Mouse (Mus musculus): Measurements from ENCODE around the gene Magi1. TPM values are rescaled to one million over a fixed set of nuclear protein-coding genes. Genes with fewer than 3 reads are reported as not detected.

Magi1 gene
- polyA plus RNA-seq, 1 experiment from 2014 or later = 31.4 TPM

DNA sequence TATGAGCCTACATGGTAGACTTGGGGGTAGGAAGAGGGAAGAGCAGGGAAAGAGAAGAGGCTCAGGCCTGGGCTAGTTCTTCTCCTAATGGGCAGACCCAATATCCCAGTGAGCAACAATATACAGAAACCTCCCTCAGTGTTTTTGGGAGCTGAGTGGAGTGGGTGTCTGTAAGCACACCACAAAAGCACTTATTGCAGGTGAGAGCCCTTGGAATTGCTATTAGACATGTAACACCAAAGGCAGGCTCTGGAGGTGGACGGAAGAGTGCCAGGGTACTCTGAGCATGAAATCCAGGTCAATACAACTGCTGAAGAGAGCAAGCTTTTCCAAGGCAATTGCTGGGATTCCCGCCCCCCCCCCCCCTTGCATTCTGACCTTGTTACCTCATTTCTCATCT, 388.0 kb downstream of the Magi1 start:
- no peak overlapping the region for H3K9ac ChIP-seq (replicated peaks; ENCODE audit: low read depth, low read length)
- H3K9me3 ChIP-seq (ENCODE audit: control insufficient read depth, low read length) = no peaks in the 10 kb centered on the region
- ATAC-seq (ENCODE audit: low read depth) = no peak
- no peak overlapping the region for H3K27ac ChIP-seq (ENCODE audit: low read depth, low read length)
- H3K4me1 ChIP-seq (ENCODE audit: control insufficient read depth, insufficient read depth, low read length) = no peaks in the 10 kb centered on the region
- H3K4me2 ChIP-seq (ENCODE audit: low read depth, low read length) = no peak overlapping the region
- no peaks in the 10 kb centered on the region for H3K36me3 ChIP-seq (ENCODE audit: control insufficient read depth, insufficient read depth, low read length)
- 73% methylated on average over 2 of the region's 2 CpGs for WGBS
- no peaks in the 10 kb centered on the region for H3K27me3 ChIP-seq (ENCODE audit: control insufficient read depth, insufficient read depth, low read length)
- no peak overlapping the region for H3K4me3 ChIP-seq (ENCODE audit: low read depth, low read length)

GRCm38 (mm10) chr6:93893956-93894355, 389.8 kb downstream of the Magi1 start:
- no peaks in the 10 kb centered on the region for H3K27me3 ChIP-seq (ENCODE audit: control insufficient read depth, insufficient read depth, low read length)
- 87% methylated on average over 7 of the region's 7 CpGs for WGBS

DNA sequence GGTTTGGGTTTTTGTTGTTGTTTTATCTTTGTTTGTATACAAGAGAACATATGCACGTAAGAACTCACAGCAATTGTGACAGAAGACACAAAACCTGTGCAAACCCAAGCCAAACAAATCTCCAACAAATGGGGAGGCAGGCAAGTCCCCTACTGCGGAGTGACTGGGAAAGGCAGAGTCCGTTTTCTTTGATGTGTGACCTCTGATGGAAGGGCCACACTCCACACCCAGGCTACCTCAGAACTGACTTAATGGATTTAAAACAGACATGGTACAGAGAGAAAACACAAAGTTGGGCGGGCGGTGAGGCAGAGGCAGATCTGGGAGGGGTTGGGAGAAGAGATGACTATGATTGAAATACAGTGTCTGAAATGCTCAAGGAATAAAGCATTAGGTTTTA, 390.8 kb downstream of the Magi1 start:
- no peak for ATAC-seq (ENCODE audit: low read depth)
- H3K9ac ChIP-seq (replicated peaks; ENCODE audit: low read depth, low read length) = no peak overlapping the region
- no peaks in the 10 kb centered on the region for H3K36me3 ChIP-seq (ENCODE audit: control insufficient read depth, insufficient read depth, low read length)
- H3K4me3 ChIP-seq (ENCODE audit: low read depth, low read length) = no peak overlapping the region
- no peaks in the 10 kb centered on the region for H3K9me3 ChIP-seq (ENCODE audit: control insufficient read depth, low read length)
- H3K27me3 ChIP-seq (ENCODE audit: control insufficient read depth, insufficient read depth, low read length) = no peaks in the 10 kb centered on the region
- 0 out of 2 replicates have a peak, but pooled peaks cover 4% of the 10 kb centered on the region for H3K4me1 ChIP-seq (ENCODE audit: control insufficient read depth, insufficient read depth, low read length)
- no peak overlapping the region for H3K4me2 ChIP-seq (ENCODE audit: low read depth, low read length)
- no peak overlapping the region for H3K27ac ChIP-seq (ENCODE audit: low read depth, low read length)
- WGBS = 18% methylated on average over 5 of the region's 5 CpGs

More at GRCm38 (mm10) chr6:93893956-93894355, 389.8 kb downstream of the Magi1 start:
- no peak for ATAC-seq (ENCODE audit: low read depth)
- H3K4me3 ChIP-seq (ENCODE audit: low read depth, low read length) = no peak overlapping the region
- 0 out of 2 replicates have a peak, but pooled peaks cover 4% of the 10 kb centered on the region for H3K4me1 ChIP-seq (ENCODE audit: control insufficient read depth, insufficient read depth, low read length)
- no peak overlapping the region for H3K27ac ChIP-seq (ENCODE audit: low read depth, low read length)
- H3K4me2 ChIP-seq (ENCODE audit: low read depth, low read length) = no peak overlapping the region
- no peaks in the 10 kb centered on the region for H3K9me3 ChIP-seq (ENCODE audit: control insufficient read depth, low read length)
- no peak overlapping the region for H3K9ac ChIP-seq (replicated peaks; ENCODE audit: low read depth, low read length)
- H3K36me3 ChIP-seq (ENCODE audit: control insufficient read depth, insufficient read depth, low read length) = no peaks in the 10 kb centered on the region

DNA sequence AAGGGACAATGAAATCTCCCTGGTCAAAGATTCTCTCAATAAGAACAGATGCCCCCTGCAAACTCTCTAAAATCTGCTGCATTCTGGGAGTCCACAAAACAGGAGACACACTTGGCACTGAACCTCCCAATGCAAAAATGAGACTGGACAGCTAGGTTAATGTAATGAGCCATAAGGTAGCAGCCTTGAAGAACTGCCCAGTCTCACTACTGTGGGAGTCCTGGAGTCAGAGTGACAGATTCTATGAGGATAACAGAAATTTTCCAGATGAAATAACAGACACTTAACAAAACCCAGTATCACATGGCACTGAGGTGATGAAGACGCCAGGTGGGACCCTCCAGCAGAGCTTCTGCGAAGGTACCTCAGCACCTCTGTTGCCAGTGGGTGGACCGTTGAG, 393.7 kb downstream of the Magi1 start:
- 95% methylated on average over 3 of the region's 3 CpGs for WGBS
- no peaks in the 10 kb centered on the region for H3K9me3 ChIP-seq (ENCODE audit: control insufficient read depth, low read length)

DNA sequence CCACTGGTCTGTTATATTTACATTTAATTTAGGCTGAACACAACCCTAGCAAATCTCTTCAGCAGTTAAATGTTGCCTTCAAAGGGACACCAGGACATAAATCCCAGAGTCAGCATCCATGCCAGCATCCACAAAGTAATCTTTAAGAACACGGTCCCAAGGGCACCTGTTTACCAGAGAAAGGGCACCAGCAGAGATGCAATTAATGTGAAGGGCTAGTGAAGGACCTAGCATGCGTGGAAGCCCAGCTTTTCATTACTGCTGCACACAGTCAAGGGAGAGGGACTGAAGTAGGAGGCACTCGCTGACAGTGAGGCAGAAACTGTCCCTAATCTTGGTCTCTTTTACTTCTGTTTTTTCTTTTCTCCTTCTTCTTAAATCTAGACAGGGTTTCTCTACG, 406.4 kb downstream of the Magi1 start:
- 40% methylated on average over 4 of the region's 4 CpGs for whole genome bisulfite sequencing
- Histone ChIP-seq H3K4me2 (ENCODE audit: low read depth, low read length) (no peak overlapping the region), H3K4me1 (ENCODE audit: control insufficient read depth, insufficient read depth, low read length) (peaks cover 7% of the 10 kb centered on the region; the same call in 1 of the 2 replicates), H3K9ac (replicated peaks; ENCODE audit: low read depth, low read length) (no peak overlapping the region), H3K4me3 (ENCODE audit: low read depth, low read length) (no peak overlapping the region), H3K36me3 (ENCODE audit: control insufficient read depth, insufficient read depth, low read length) (no peaks in the 10 kb centered on the region), H3K27ac (ENCODE audit: low read depth, low read length) (no peak overlapping the region), H3K9me3 (ENCODE audit: control insufficient read depth, low read length) (no peaks in the 10 kb centered on the region), H3K27me3 (ENCODE audit: control insufficient read depth, insufficient read depth, low read length) (no peaks in the 10 kb centered on the region)
- peak; percentile 49; the same call in 1 of the 2 replicates for ATAC-seq (ENCODE audit: low read depth)

More for the DNA sequence above, 393.7 kb downstream of the Magi1 start:
- Histone ChIP-seq H3K9ac (replicated peaks; ENCODE audit: low read depth, low read length) (no peak overlapping the region), H3K4me1 (ENCODE audit: control insufficient read depth, insufficient read depth, low read length) (0 out of 2 replicates have a peak, but pooled peaks cover 4% of the 10 kb centered on the region), H3K27me3 (ENCODE audit: control insufficient read depth, insufficient read depth, low read length) (no peaks in the 10 kb centered on the region), H3K36me3 (ENCODE audit: control insufficient read depth, insufficient read depth, low read length) (no peaks in the 10 kb centered on the region), H3K4me3 (ENCODE audit: low read depth, low read length) (no peak overlapping the region), H3K27ac (ENCODE audit: low read depth, low read length) (no peak overlapping the region), H3K4me2 (ENCODE audit: low read depth, low read length) (no peak overlapping the region)
- ATAC-seq (ENCODE audit: low read depth) = no peak

DNA sequence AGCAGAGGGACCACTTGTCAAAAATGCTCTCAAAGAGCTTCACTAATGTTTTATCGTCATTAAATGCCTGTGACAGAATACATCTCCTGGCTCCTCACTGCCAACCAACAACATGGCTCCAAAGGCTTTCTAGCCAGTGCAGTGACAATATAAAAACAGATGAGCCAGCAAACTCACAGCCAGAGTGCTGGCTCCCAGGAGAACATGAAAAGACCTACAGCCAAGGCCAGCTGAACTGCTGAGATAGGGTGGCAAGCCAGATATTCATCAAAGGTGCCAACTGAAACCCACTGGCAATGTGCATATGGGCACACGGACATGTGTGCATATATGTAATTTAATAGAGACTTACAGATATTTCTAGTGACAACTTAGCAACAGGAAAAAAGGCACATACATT, 408.8 kb downstream of the Magi1 start:
- no peak overlapping the region for H3K4me2 ChIP-seq (ENCODE audit: low read depth, low read length)
- ATAC-seq (ENCODE audit: low read depth) = no peak
- no peaks in the 10 kb centered on the region for H3K36me3 ChIP-seq (ENCODE audit: control insufficient read depth, insufficient read depth, low read length)
- H3K27ac ChIP-seq (ENCODE audit: low read depth, low read length) = peak overlapping the region; percentile 22; the same call in 1 of the 2 replicates
- no peak overlapping the region for H3K4me3 ChIP-seq (ENCODE audit: low read depth, low read length)
- no peaks in the 10 kb centered on the region for H3K9me3 ChIP-seq (ENCODE audit: control insufficient read depth, low read length)
- no peak overlapping the region for H3K9ac ChIP-seq (replicated peaks; ENCODE audit: low read depth, low read length)
- peaks cover 7% of the 10 kb centered on the region; the same call in 1 of the 2 replicates for H3K4me1 ChIP-seq (ENCODE audit: control insufficient read depth, insufficient read depth, low read length)
- 43% methylated on average over 2 of the region's 2 CpGs for WGBS
- no peaks in the 10 kb centered on the region for H3K27me3 ChIP-seq (ENCODE audit: control insufficient read depth, insufficient read depth, low read length)

- H3K27ac ChIP-seq (ENCODE audit: low read depth, low read length) = no peak overlapping the region
- H3K9me3 ChIP-seq (ENCODE audit: control insufficient read depth, low read length) = no peaks in the 10 kb centered on the region
- no peak overlapping the region for H3K4me3 ChIP-seq (ENCODE audit: low read depth, low read length)
- H3K9ac ChIP-seq (replicated peaks; ENCODE audit: low read depth, low read length) = no peak overlapping the region
- no peak overlapping the region for H3K4me2 ChIP-seq (ENCODE audit: low read depth, low read length)
- no peaks in the 10 kb centered on the region for H3K27me3 ChIP-seq (ENCODE audit: control insufficient read depth, insufficient read depth, low read length)
- H3K4me1 ChIP-seq (ENCODE audit: control insufficient read depth, insufficient read depth, low read length) = peaks cover 7% of the 10 kb centered on the region; the same call in 1 of the 2 replicates
- H3K36me3 ChIP-seq (ENCODE audit: control insufficient read depth, insufficient read depth, low read length) = no peaks in the 10 kb centered on the region
- WGBS = 75% methylated on average over 2 of the region's 2 CpGs
- no peak for ATAC-seq (ENCODE audit: low read depth)
Measured at GRCm38 (mm10) chr6:93874376-93874775, 409.3 kb downstream of the Magi1 start.

DNA sequence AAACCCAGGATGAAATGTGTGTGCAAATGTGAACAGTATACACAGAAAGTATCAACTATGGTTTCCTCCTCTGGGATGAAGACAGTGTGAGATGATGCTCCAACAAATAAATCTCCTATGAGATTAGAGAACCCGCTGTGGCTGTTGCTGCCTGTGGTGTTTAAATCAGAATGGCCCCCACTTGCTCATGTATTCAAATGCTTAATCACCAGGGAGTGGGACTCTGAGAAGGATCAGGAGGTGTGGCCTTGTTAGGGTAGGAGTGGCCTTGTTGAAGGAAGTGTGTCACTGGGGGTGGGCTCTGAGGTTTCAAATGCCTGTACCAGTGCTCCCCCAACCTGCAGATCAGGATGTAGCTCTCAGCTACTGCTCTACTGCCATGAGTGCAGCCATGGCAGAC, 410.2 kb downstream of the Magi1 start:
- H3K36me3 ChIP-seq (ENCODE audit: control insufficient read depth, insufficient read depth, low read length) = no peaks in the 10 kb centered on the region
- H3K9ac ChIP-seq (replicated peaks; ENCODE audit: low read depth, low read length) = no peak overlapping the region
- no peaks in the 10 kb centered on the region for H3K27me3 ChIP-seq (ENCODE audit: control insufficient read depth, insufficient read depth, low read length)
- no peak for ATAC-seq (ENCODE audit: low read depth)
- no peak overlapping the region for H3K4me3 ChIP-seq (ENCODE audit: low read depth, low read length)
- H3K27ac ChIP-seq (ENCODE audit: low read depth, low read length) = no peak overlapping the region
- H3K4me1 ChIP-seq (ENCODE audit: control insufficient read depth, insufficient read depth, low read length) = peaks cover 7% of the 10 kb centered on the region; the same call in 1 of the 2 replicates
- no peak overlapping the region for H3K4me2 ChIP-seq (ENCODE audit: low read depth, low read length)
- 48% methylated on average over 1 of the region's 1 CpGs for WGBS
- H3K9me3 ChIP-seq (ENCODE audit: control insufficient read depth, low read length) = no peaks in the 10 kb centered on the region

DNA sequence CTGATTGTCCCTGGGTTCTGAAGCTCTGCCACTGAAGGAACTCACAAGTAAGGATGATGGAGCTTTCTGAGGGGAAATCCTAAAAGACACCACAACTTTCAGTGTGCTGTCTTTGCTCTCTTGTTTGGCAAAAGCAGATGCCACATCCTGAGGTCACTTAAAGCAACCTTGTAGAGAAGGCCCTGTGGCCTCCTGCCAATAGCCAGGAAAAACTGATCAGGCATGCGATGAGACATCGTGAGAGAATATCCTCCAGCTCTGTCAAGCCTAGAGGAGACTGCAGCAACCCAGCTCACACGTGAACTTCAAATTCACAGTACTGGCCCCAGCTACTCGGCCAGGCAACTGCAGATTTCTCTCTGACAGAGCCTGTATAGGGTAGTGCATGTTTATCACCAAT, 412.2 kb downstream of the Magi1 start:
- Histone ChIP-seq H3K9me3 (ENCODE audit: control insufficient read depth, low read length) (no peaks in the 10 kb centered on the region), H3K9ac (replicated peaks; ENCODE audit: low read depth, low read length) (no peak overlapping the region), H3K27ac (ENCODE audit: low read depth, low read length) (no peak overlapping the region), H3K36me3 (ENCODE audit: control insufficient read depth, insufficient read depth, low read length) (no peaks in the 10 kb centered on the region), H3K4me1 (ENCODE audit: control insufficient read depth, insufficient read depth, low read length) (peaks cover 4% of the 10 kb centered on the region; the same call in 1 of the 2 replicates), H3K4me2 (ENCODE audit: low read depth, low read length) (no peak overlapping the region), H3K4me3 (ENCODE audit: low read depth, low read length) (no peak overlapping the region), H3K27me3 (ENCODE audit: control insufficient read depth, insufficient read depth, low read length) (no peaks in the 10 kb centered on the region)
- WGBS = 79% methylated on average over 4 of the region's 4 CpGs
- no peak for ATAC-seq (ENCODE audit: low read depth)
